Mouse (Mus musculus) adrenal gland, postnatal 14 days (tissue): Measurements from ENCODE around the gene Iqce. TPM values are rescaled to one million over a fixed set of nuclear protein-coding genes. Genes with fewer than 3 reads are reported as not detected.

Experiments
- DNase-seq: peaks from one replicate; pipeline ENCODE4 v3.0.0; 2021; ENCODE audit warnings: mixed read lengths
- long read RNA-seq, 2 experiments: library from polyadenylated mRNA; stranded (forward); transcript quantifications; one replicate each; pipeline ENCODE4 v2.0.0; 2021
- total RNA-seq: library from RNA; stranded (reverse); gene quantifications from 2 replicates; pipeline ENCODE4 v1.2.3, GENCODE M21; 2021

The Iqce gene
- total RNA-seq, result 19.0 and 22.7 TPM in 2 replicates
- long read RNA-seq, experiment 1, full-length matches to known transcripts, result 2 of 12 reads
- long read RNA-seq, experiment 1, partial matches to known transcripts, result 1 of 12 reads
- long read RNA-seq, experiment 1, other reads (novel, unspliced or antisense), result 9 of 12 reads
- long read RNA-seq, experiment 2, partial matches to known transcripts, result 3 of 14 reads
- long read RNA-seq, experiment 2, other reads (novel, unspliced or antisense), result 11 of 14 reads

- DNase-seq, result peak; percentile 98
These were observed at the start of gene Iqce for GRCm38 (mm10) chr5:140702103-140702513. Gene Iqce (minus strand): TSS chr5:140702378.

GRCm38 (mm10) chr5:140750925-140751324, 48.7 kb upstream of the Iqce start:
- peak; percentile 72 for DNase-seq

- DNase-seq, result peak; percentile 85
These were observed 47.1 kb upstream of the Iqce start for GRCm38 (mm10) chr5:140749062-140749875.

- peak; percentile 52 for DNase-seq
These were observed 46.2 kb upstream of the Iqce start for GRCm38 (mm10) chr5:140748425-140748824.

GRCm38 (mm10) chr5:140743706-140744131, 41.5 kb upstream of the Iqce start:
- peak; percentile 36 for DNase-seq

- DNase-seq, result no peak
These were observed 39.7 kb upstream of the Iqce start for GRCm38 (mm10) chr5:140741877-140742276.

- peak; percentile 55 for DNase-seq
These were observed 38.9 kb upstream of the Iqce start for GRCm38 (mm10) chr5:140741040-140741439.

GRCm38 (mm10) chr5:140739813-140740212, 37.6 kb upstream of the Iqce start:
- no peak for DNase-seq

- no peak for DNase-seq
These were observed 34.0 kb upstream of the Iqce start for GRCm38 (mm10) chr5:140736166-140736565.

- peak; percentile 59 for DNase-seq
These were observed 33.1 kb upstream of the Iqce start for GRCm38 (mm10) chr5:140735297-140735696.

GRCm38 (mm10) chr5:140733336-140733735, 31.2 kb upstream of the Iqce start:
- DNase-seq, result no peak

GRCm38 (mm10) chr5:140732195-140732594, 30.0 kb upstream of the Iqce start:
- DNase-seq, result no peak

- no peak for DNase-seq
These were observed 29.0 kb upstream of the Iqce start for GRCm38 (mm10) chr5:140731040-140731797.

GRCm38 (mm10) chr5:140726946-140727740, 25.0 kb upstream of the Iqce start:
- peak; percentile 80 for DNase-seq

- DNase-seq, result peak; percentile 35
These were observed 24.1 kb upstream of the Iqce start for GRCm38 (mm10) chr5:140726062-140726839.

- no peak for DNase-seq
These were observed 21.6 kb upstream of the Iqce start, which contains the start of gene Amz1 for GRCm38 (mm10) chr5:140723822-140724221. Gene Amz1 (plus strand): TSS chr5:140724127.

GRCm38 (mm10) chr5:140722121-140722520, 19.9 kb upstream of the Iqce start:
- no peak for DNase-seq

GRCm38 (mm10) chr5:140720773-140721172, 18.6 kb upstream of the Iqce start:
- no peak for DNase-seq

- DNase-seq, result no peak
These were observed 8.9 kb upstream of the Iqce start for GRCm38 (mm10) chr5:140711040-140711439.

- DNase-seq, result no peak
These were observed 8.1 kb upstream of the Iqce start for GRCm38 (mm10) chr5:140710315-140710714.
